ENCODE assay signal across 12 mouse cellular contexts in genomic region chr5:140583732-140584368, GRCm38 (mm10). TPM values are rescaled to one million over a fixed set of nuclear protein-coding genes. Genes with fewer than 3 reads are reported as not detected.
DNase-seq lines count a peak whose midpoint lies in the region; ATAC-seq and TF ChIP-seq lines count a peak whose summit lies in the region.
"Had no signal": no experiment of that assay in that cellular context is flagged by ENCODE, and none has a peak within 500 bp of the region (broad histone marks: within the 10 kb centered on the region; RNA-seq: fewer than 3 reads in every experiment).

No protein-coding gene starts in this region.

- H3K9me3 ChIP-seq in embryonic facial prominence, embryonic 13.5 days: no peaks in the 10 kb centered on the region
- no peaks in the 10 kb centered on the region for H3K9me3 ChIP-seq in hindbrain, embryonic 15.5 days
- H3K9me3 ChIP-seq in midbrain, embryonic 16.5 days (replicated peaks; ENCODE audit: control insufficient read depth, low read length, poor library complexity, severe bottlenecking): no peaks in the 10 kb centered on the region
- H3K9me3 ChIP-seq: stomach, embryonic 15.5 days had no signal

- no peak overlapping the region for H3K4me3 ChIP-seq in gastrocnemius, adult 2 months
- H3K4me3 ChIP-seq in embryonic facial prominence, embryonic 13.5 days: no peak overlapping the region
- no peak overlapping the region for H3K4me3 ChIP-seq in hindbrain, embryonic 15.5 days
- no peak overlapping the region for H3K4me3 ChIP-seq in midbrain, embryonic 16.5 days (ENCODE audit: low read depth, low read length)
- H3K4me3 ChIP-seq: stomach, embryonic 15.5 days had no signal

- WGBS in embryonic facial prominence, embryonic 13.5 days: 47% methylated on average over 6 of the region's 6 CpGs
- WGBS in hindbrain, embryonic 15.5 days: 16% methylated on average over 6 of the region's 6 CpGs
- WGBS in midbrain, embryonic 16.5 days: 9% methylated on average over 6 of the region's 6 CpGs

- peak overlapping the region; percentile 16; the same call in 1 of the 2 replicates for H3K9ac ChIP-seq in embryonic facial prominence, embryonic 13.5 days
- H3K9ac ChIP-seq in hindbrain, embryonic 15.5 days: no peak overlapping the region
- no peak overlapping the region for H3K9ac ChIP-seq in midbrain, embryonic 16.5 days (ENCODE audit: low read depth, low read length)
- H3K9ac ChIP-seq: stomach, embryonic 15.5 days had no signal

- no peak for ATAC-seq in embryonic facial prominence, embryonic 13.5 days (ENCODE audit: insufficient number of reproducible peaks, insufficient read depth, low FRiP score, low TSS enrichment, low read depth)
- peak; percentile 64; the same call in 1 of the 2 replicates for ATAC-seq in hindbrain, embryonic 15.5 days (ENCODE audit: low FRiP score, low read depth)
- peak; percentile 81 for ATAC-seq in midbrain, embryonic 16.5 days

- H3K27ac ChIP-seq in gastrocnemius, adult 2 months: peak overlapping the region; percentile 20; the same call in 1 of the 2 replicates
- peak overlapping the region; percentile 33 for H3K27ac ChIP-seq in embryonic facial prominence, embryonic 13.5 days
- peak overlapping the region; percentile 32; the same call in 1 of the 2 replicates for H3K27ac ChIP-seq in hindbrain, embryonic 15.5 days (replicated peaks)
- peak overlapping the region; percentile 8; the same call in 1 of the 2 replicates for H3K27ac ChIP-seq in midbrain, embryonic 16.5 days (ENCODE audit: low read length)
- H3K27ac ChIP-seq: macrophage; stomach, embryonic 15.5 days had no signal

- no peaks in the 10 kb centered on the region for H3K36me3 ChIP-seq in embryonic facial prominence, embryonic 13.5 days
- H3K36me3 ChIP-seq in hindbrain, embryonic 15.5 days: no peaks in the 10 kb centered on the region
- H3K36me3 ChIP-seq in midbrain, embryonic 16.5 days (ENCODE audit: control insufficient read depth, insufficient read depth, low read length): no peaks in the 10 kb centered on the region
- H3K36me3 ChIP-seq: stomach, embryonic 15.5 days had no signal

- intact Hi-C loops in gastrocnemius, adult 2 months (cut with DNase I): no loop called here

- TF ChIP-seq CTCF in gastrocnemius, adult 2 months (IDR thresholded peaks at IDR 0.05): no peak

- peaks cover 57% of the 10 kb centered on the region for H3K4me1 ChIP-seq in embryonic facial prominence, embryonic 13.5 days
- peaks cover 38% of the 10 kb centered on the region for H3K4me1 ChIP-seq in hindbrain, embryonic 15.5 days (replicated peaks)
- H3K4me1 ChIP-seq in midbrain, embryonic 16.5 days (ENCODE audit: control insufficient read depth, insufficient read depth, low read length): peaks cover 16% of the 10 kb centered on the region

- H3K4me2 ChIP-seq in embryonic facial prominence, embryonic 13.5 days: no peak overlapping the region
- no peak overlapping the region for H3K4me2 ChIP-seq in hindbrain, embryonic 15.5 days
- H3K4me2 ChIP-seq in midbrain, embryonic 16.5 days (ENCODE audit: low read length): no peak overlapping the region
- H3K4me2 ChIP-seq: stomach, embryonic 15.5 days had no signal

- no peak for DNase-seq in gastrocnemius, adult 2 months
- DNase-seq in gastrocnemius, postnatal 10 days: no peak
- DNase-seq in right cerebral cortex, postnatal 14 days: no peak
- DNase-seq in layer of hippocampus, adult 9-11 months: no peak
- DNase-seq in spleen, postnatal 36 days (ENCODE audit: low spot score in 2 of 2): no peak

- no peaks in the 10 kb centered on the region for H3K27me3 ChIP-seq in embryonic facial prominence, embryonic 13.5 days
- no peaks in the 10 kb centered on the region for H3K27me3 ChIP-seq in hindbrain, embryonic 15.5 days
- H3K27me3 ChIP-seq in midbrain, embryonic 16.5 days (ENCODE audit: control insufficient read depth, insufficient read depth, low read depth, low read length): no peaks in the 10 kb centered on the region
- H3K27me3 ChIP-seq: stomach, embryonic 15.5 days had no signal

RNA-seq across cellular contexts. Expression of gene Grifin, which starts 19.0 kb away (rescaled TPM):
- total RNA-seq in gastrocnemius, adult 2 months (2021): not detected
- not detected for total RNA-seq in gastrocnemius, postnatal 10 days (2021)
- polyA plus RNA-seq in embryonic facial prominence, embryonic 13.5 days (2015; fragmentation: Nextera tagmentation; extraction: Ambion mirVana): not detected in 2 replicates
- not detected in 2 replicates for polyA plus RNA-seq in hindbrain, embryonic 15.5 days (2015; fragmentation: Nextera tagmentation; extraction: Ambion mirVana)
- 0.43 TPM in 1 of 2 replicates, not detected in the other for polyA plus RNA-seq in midbrain, embryonic 16.5 days (2015; fragmentation: Nextera tagmentation; extraction: Ambion mirVana)
- total RNA-seq: granulocyte monocyte progenitor cell, adult 5-6 weeks; left cerebral cortex, postnatal 25 days had no signal
- polyA plus RNA-seq: macrophage had no signal

RNA-seq across cellular contexts. Expression of gene Lfng, which starts 23.3 kb away (rescaled TPM):
- 1 to 10 TPM; 3.2 to 6.1 TPM for total RNA-seq in gastrocnemius, adult 2 months (2021)
- 1 to 10 TPM; 7.1 to 9.0 TPM for total RNA-seq in gastrocnemius, postnatal 10 days (2021)
- polyA plus RNA-seq in embryonic facial prominence, embryonic 13.5 days (2015; fragmentation: Nextera tagmentation; extraction: Ambion mirVana): 20.6 and 21.8 TPM in 2 replicates
- polyA plus RNA-seq in hindbrain, embryonic 15.5 days (2015; fragmentation: Nextera tagmentation; extraction: Ambion mirVana): 28.4 and 28.8 TPM in 2 replicates
- polyA plus RNA-seq in midbrain, embryonic 16.5 days (2015; fragmentation: Nextera tagmentation; extraction: Ambion mirVana): 18.4 and 23.1 TPM in 2 replicates
